Comparison of ENCODE assay signal across 10 mouse cellular contexts in genomic region chr17:45871666-45872653, GRCm38 (mm10).
DNase-seq lines count a peak whose midpoint lies in the region; ATAC-seq lines count a peak whose summit lies in the region.
"Had no signal": no experiment of that assay in that cellular context is flagged by ENCODE, and none has a peak within 500 bp of the region (broad histone marks: within the 10 kb centered on the region; RNA-seq: fewer than 3 reads in every experiment).

No protein-coding gene starts in this region.

- H3K36me3 ChIP-seq in limb, embryonic 12.5 days = no peaks in the 10 kb centered on the region

- peaks cover 24% of the 10 kb centered on the region for H3K27me3 ChIP-seq in limb, embryonic 12.5 days

- no peak overlapping the region for H3K9ac ChIP-seq in limb, embryonic 12.5 days (replicated peaks)

- H3K4me1 ChIP-seq in limb, embryonic 12.5 days (replicated peaks) = peaks cover 60% of the 10 kb centered on the region

- no peak overlapping the region; the same call in 1 of the 2 replicates for H3K4me3 ChIP-seq in limb, embryonic 12.5 days (replicated peaks)
- H3K4me3 ChIP-seq: left cerebral cortex, adult 2 months had no signal

- DNase-seq in cerebellum, postnatal 10 days = peak; percentile 66 to 74
- no peak for DNase-seq in cerebellum, adult 11 months
- peak; percentile 34 for DNase-seq in urinary bladder, postnatal 14 days (ENCODE audit: low spot score)
- DNase-seq in urinary bladder, postnatal 36 days (ENCODE audit: low spot score in 2 of 2) = no peak
- DNase-seq in embryo, embryonic 10 days (ENCODE audit: low spot score) = no peak
- DNase-seq in left cerebral cortex, postnatal 10 days (ENCODE audit: extremely low spot score in 1 of 2, low spot score in 2 of 2) = no peak
- DNase-seq in right cerebral cortex, adult 18-20 months = no peak
- DNase-seq: right cerebral cortex, postnatal 4 days had no signal

- no peak for ATAC-seq in limb, embryonic 12.5 days (ENCODE audit: insufficient number of reproducible peaks, insufficient read depth, low FRiP score, low TSS enrichment, low read depth)

- intact Hi-C loops in left cerebral cortex, postnatal 10 days (cut with DNase I) = no loop called here

- WGBS in limb, embryonic 12.5 days = 37% methylated on average over 22 of the region's 22 CpGs

- H3K27ac ChIP-seq in limb, embryonic 12.5 days = 0 out of 2 replicates have a peak overlapping the region, but pooled peaks have one; percentile 23
- H3K27ac ChIP-seq: left cerebral cortex, adult 2 months had no signal

- H3K9me3 ChIP-seq in limb, embryonic 12.5 days = no peaks in the 10 kb centered on the region

- H3K4me2 ChIP-seq in limb, embryonic 12.5 days = peak overlapping the region; percentile 28

Comparison
In these comparisons a context has a peak if more than half of its experiments do, and no peak if none do; other contexts are left out.
1. DNase-seq: peak in cerebellum, postnatal 10 days (2 of 2) and urinary bladder, postnatal 14 days (single experiment); none in cerebellum, adult 11 months (single experiment), urinary bladder, postnatal 36 days (0 of 2), embryo, embryonic 10 days (single experiment), left cerebral cortex, postnatal 10 days (0 of 2) and right cerebral cortex, adult 18-20 months (single experiment).